Mouse (Mus musculus) E14TG2a.4 (cell line): ENCODE data around the gene Sema3f.

Experiments
- CTCF ChIP-seq: conservative IDR thresholded peaks from 2 replicates; pipeline ENCODE4 v1.5.1; 2014; ENCODE audit warnings: low read length
- NANOG ChIP-seq: IDR thresholded peaks from 2 replicates; pipeline ENCODE4 v1.6.1; 2014; ENCODE audit warnings: borderline replicate concordance, low read length, mixed read lengths

- TF ChIP-seq CTCF (no peak), NANOG (no peak)
These were observed 33.8 kb upstream of the Sema3f start for GRCm38 (mm10) chr9:107744061-107744460.
